Mouse (Mus musculus): Measurements from ENCODE around the gene Fbxo33.

- TF ChIP-seq GATA1 (IDR thresholded peaks at IDR 0.05; ENCODE audit: borderline replicate concordance, low read length) (no peak), FLI1 (IDR thresholded peaks at IDR 0.05; ENCODE audit: low read length) (0 out of 2 replicates have a peak, but pooled peaks have one; percentile 16)
Observed at GRCm38 (mm10) chr12:59219325-59220225, at the start of gene Fbxo33.
